Mouse (Mus musculus): ENCODE measurements at regions not wholly inside any gene's neighbourhood (a gene's known extent, or its start where the extent isn't known, plus 50 kb on each side); places are given as distances from the start of the nearest gene placed in this dataset.

- Histone ChIP-seq H3K4me2 (no peak overlapping the region), H3K4me1 (ENCODE audit: insufficient read depth) (no peaks in the 10 kb centered on the region), H3K4me3 (ENCODE audit: low read depth, low read length) (no peak overlapping the region), H3K9ac (no peak overlapping the region), H3K36me3 (ENCODE audit: insufficient read depth) (no peaks in the 10 kb centered on the region), H3K9me3 (ENCODE audit: low read depth, low read length) (no peaks in the 10 kb centered on the region), H3K27me3 (ENCODE audit: insufficient read depth, low read length) (no peaks in the 10 kb centered on the region), H3K27ac (ENCODE audit: low read depth) (no peak overlapping the region)
- TF ChIP-seq CTCF (IDR thresholded peaks at IDR 0.05; ENCODE audit: low read depth): no peak
- ATAC-seq (ENCODE audit: insufficient read depth) (no peak), DNase-seq (no peak)
- 83% methylated on average over 1 of the region's 1 CpGs for WGBS
Observed at GRCm38 (mm10) chr4:55851430-55851829, 319.2 kb upstream of the Klf4 start.

GRCm38 (mm10) chr4:55851027-55851426 is 318.8 kb upstream of the Klf4 start:
- Histone ChIP-seq H3K9me3 (ENCODE audit: low read depth, low read length) (no peaks in the 10 kb centered on the region), H3K4me2 (no peak overlapping the region), H3K27ac (ENCODE audit: low read depth) (no peak overlapping the region), H3K9ac (no peak overlapping the region), H3K4me1 (ENCODE audit: insufficient read depth) (no peaks in the 10 kb centered on the region), H3K4me3 (ENCODE audit: low read depth, low read length) (no peak overlapping the region), H3K36me3 (ENCODE audit: insufficient read depth) (no peaks in the 10 kb centered on the region), H3K27me3 (ENCODE audit: insufficient read depth, low read length) (no peaks in the 10 kb centered on the region)
- DNase-seq (no peak), ATAC-seq (ENCODE audit: insufficient read depth) (no peak)
- TF ChIP-seq CTCF (IDR thresholded peaks at IDR 0.05; ENCODE audit: low read depth): no peak
- 64% methylated on average over 5 of the region's 5 CpGs for WGBS

- no peaks in the 10 kb centered on the region for H3K4me1 ChIP-seq (ENCODE audit: insufficient read depth)
- WGBS: 29% methylated on average over 12 of the region's 12 CpGs
- H3K9ac ChIP-seq: no peak overlapping the region
- H3K27ac ChIP-seq (ENCODE audit: low read depth): no peak overlapping the region
- no peaks in the 10 kb centered on the region for H3K27me3 ChIP-seq (ENCODE audit: insufficient read depth, low read length)
- no peak overlapping the region for H3K4me3 ChIP-seq (ENCODE audit: low read depth, low read length)
- TF ChIP-seq CTCF (IDR thresholded peaks at IDR 0.05; ENCODE audit: low read depth): no peak
- H3K4me2 ChIP-seq: no peak overlapping the region
- no peaks in the 10 kb centered on the region for H3K9me3 ChIP-seq (ENCODE audit: low read depth, low read length)
- DNase-seq (peak; percentile 86), ATAC-seq (ENCODE audit: insufficient read depth) (peak; percentile 94)
- no peaks in the 10 kb centered on the region for H3K36me3 ChIP-seq (ENCODE audit: insufficient read depth)
Observed at GRCm38 (mm10) chr4:55843727-55844401, 311.6 kb upstream of the Klf4 start.

- TF ChIP-seq CTCF (IDR thresholded peaks at IDR 0.05; ENCODE audit: low read depth): no peak
- 48% methylated on average over 3 of the region's 3 CpGs for WGBS
- ATAC-seq (ENCODE audit: insufficient read depth): no peak
Observed at GRCm38 (mm10) chr4:55838568-55838967, 306.3 kb upstream of the Klf4 start.

GRCm38 (mm10) chr4:55824047-55824760 is 291.9 kb upstream of the Klf4 start:
- no peak for TF ChIP-seq CTCF (IDR thresholded peaks at IDR 0.05; ENCODE audit: low read depth)
- ATAC-seq (ENCODE audit: insufficient read depth) (no peak), DNase-seq (no peak)
- Histone ChIP-seq H3K27ac (ENCODE audit: low read depth) (no peak overlapping the region), H3K27me3 (ENCODE audit: insufficient read depth, low read length) (no peaks in the 10 kb centered on the region), H3K9me3 (ENCODE audit: low read depth, low read length) (no peaks in the 10 kb centered on the region), H3K36me3 (ENCODE audit: insufficient read depth) (no peaks in the 10 kb centered on the region), H3K4me3 (ENCODE audit: low read depth, low read length) (no peak overlapping the region), H3K9ac (no peak overlapping the region), H3K4me1 (ENCODE audit: insufficient read depth) (no peaks in the 10 kb centered on the region), H3K4me2 (no peak overlapping the region)
- WGBS: 74% methylated on average over 9 of the region's 9 CpGs

More at GRCm38 (mm10) chr4:55838568-55838967, 306.3 kb upstream of the Klf4 start:
- Histone ChIP-seq H3K27me3 (ENCODE audit: insufficient read depth, low read length) (no peaks in the 10 kb centered on the region), H3K4me1 (ENCODE audit: insufficient read depth) (no peaks in the 10 kb centered on the region), H3K9me3 (ENCODE audit: low read depth, low read length) (no peaks in the 10 kb centered on the region), H3K4me2 (no peak overlapping the region), H3K4me3 (ENCODE audit: low read depth, low read length) (no peak overlapping the region), H3K36me3 (ENCODE audit: insufficient read depth) (no peaks in the 10 kb centered on the region), H3K27ac (ENCODE audit: low read depth) (no peak overlapping the region), H3K9ac (no peak overlapping the region)
- DNase-seq: peak; percentile 55

- Histone ChIP-seq H3K9me3 (ENCODE audit: low read depth, low read length) (no peaks in the 10 kb centered on the region), H3K9ac (no peak overlapping the region), H3K36me3 (ENCODE audit: insufficient read depth) (no peaks in the 10 kb centered on the region), H3K27me3 (ENCODE audit: insufficient read depth, low read length) (no peaks in the 10 kb centered on the region), H3K4me3 (ENCODE audit: low read depth, low read length) (no peak overlapping the region), H3K27ac (ENCODE audit: low read depth) (no peak overlapping the region), H3K4me1 (ENCODE audit: insufficient read depth) (no peaks in the 10 kb centered on the region), H3K4me2 (no peak overlapping the region)
- TF ChIP-seq CTCF (IDR thresholded peaks at IDR 0.05; ENCODE audit: low read depth): no peak
- 72% methylated on average over 1 of the region's 1 CpGs for WGBS
- ATAC-seq (ENCODE audit: insufficient read depth): no peak
- DNase-seq: no peak
Observed at GRCm38 (mm10) chr4:55823583-55823982, 291.3 kb upstream of the Klf4 start.

- DNase-seq (no peak), ATAC-seq (ENCODE audit: insufficient read depth) (no peak)
- Histone ChIP-seq H3K9me3 (ENCODE audit: low read depth, low read length) (no peaks in the 10 kb centered on the region), H3K27ac (ENCODE audit: low read depth) (no peak overlapping the region), H3K4me3 (ENCODE audit: low read depth, low read length) (no peak overlapping the region), H3K27me3 (ENCODE audit: insufficient read depth, low read length) (no peaks in the 10 kb centered on the region), H3K36me3 (ENCODE audit: insufficient read depth) (no peaks in the 10 kb centered on the region), H3K4me1 (ENCODE audit: insufficient read depth) (no peaks in the 10 kb centered on the region), H3K9ac (no peak overlapping the region), H3K4me2 (no peak overlapping the region)
- 80% methylated on average over 4 of the region's 4 CpGs for WGBS
- TF ChIP-seq CTCF (IDR thresholded peaks at IDR 0.05; ENCODE audit: low read depth): no peak
Observed at GRCm38 (mm10) chr4:55817035-55817818, 285.0 kb upstream of the Klf4 start.

Data from lung, embryonic 14.5 days (tissue).